Mouse (Mus musculus) lung, postnatal 0 days (tissue): Measurements from ENCODE around the gene Hoxa1.

Experiments
- CTCF ChIP-seq: IDR thresholded peaks from 2 replicates; pipeline ENCODE4 v1.5.1; 2016; ENCODE audit warnings: antibody characterized with exemption, mild to moderate bottlenecking
- EP300 ChIP-seq: IDR thresholded peaks from 2 replicates; pipeline ENCODE4 v1.6.1; 2016; ENCODE audit warnings: antibody characterized with exemption, mild to moderate bottlenecking, control low read depth

- TF ChIP-seq EP300 (peak; percentile 46; the same call in 1 of the 2 replicates), CTCF (no peak)
Observed at GRCm38 (mm10) chr6:52158276-52159051, at the start of gene Hoxa1.
